Mouse (Mus musculus): Measurements from ENCODE around the gene Ppp1r14c.
"Not testable (repeated sequence)": the region's sequence is repeated elsewhere in the genome, so short reads cannot be mapped to it uniquely, and the experiment has no call there.

The Ppp1r14c gene

GRCm38 (mm10) chr10:3466135-3466626, 100.3 kb downstream of the Ppp1r14c start:
- DNase-seq (ENCODE audit: low spot score), result no peak

DNA sequence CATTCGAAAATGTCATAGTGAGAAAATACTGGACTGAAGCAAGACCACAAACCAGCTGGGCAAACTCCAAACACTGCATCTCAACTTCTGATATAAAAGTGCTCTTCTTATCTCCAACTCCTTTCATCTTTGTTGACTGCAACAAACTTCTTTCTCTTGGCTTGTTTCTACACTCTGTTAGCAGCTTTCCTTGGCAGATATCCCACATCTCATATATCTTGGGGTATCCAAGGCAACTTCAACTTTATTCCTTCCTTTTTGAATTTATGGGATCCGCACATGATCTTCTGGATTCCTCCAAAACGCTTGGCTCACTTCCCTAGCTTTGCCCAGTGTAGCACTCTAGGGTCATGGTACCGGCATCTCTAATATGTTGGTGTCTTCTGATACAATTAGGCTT, 102.7 kb downstream of the Ppp1r14c start:
- DNase-seq (ENCODE audit: low spot score), result no peak

GRCm38 (mm10) chr10:3476611-3477010, 110.8 kb downstream of the Ppp1r14c start:
- DNase-seq (ENCODE audit: low spot score), result no peak

DNA sequence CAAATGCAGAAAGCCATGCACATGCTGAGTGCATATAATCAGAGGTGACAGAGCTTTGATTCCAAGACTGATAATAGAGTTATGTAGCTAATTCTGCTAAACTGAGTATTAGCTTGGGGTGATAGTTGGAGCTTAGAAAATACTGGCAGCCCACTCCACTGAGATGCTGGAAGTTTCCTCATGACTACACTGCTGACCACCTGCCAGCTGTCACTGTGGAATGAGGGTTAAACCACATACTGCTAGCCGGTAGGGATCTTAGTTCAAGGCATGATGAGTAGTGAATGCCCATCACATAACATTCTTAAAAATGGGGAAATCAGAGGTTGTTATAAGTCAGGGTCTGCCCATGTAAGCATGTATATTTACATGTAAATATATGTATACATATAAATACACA, 113.9 kb downstream of the Ppp1r14c start:
- no peak for DNase-seq (ENCODE audit: low spot score)

- no peak for DNase-seq (ENCODE audit: low spot score)
Measured at GRCm38 (mm10) chr10:3490052-3490451, 124.2 kb downstream of the Ppp1r14c start.

GRCm38 (mm10) chr10:3496791-3497190, 130.9 kb downstream of the Ppp1r14c start:
- DNase-seq (ENCODE audit: low spot score), result no peak

- DNase-seq (ENCODE audit: low spot score), result not testable (repeated sequence)
Measured at GRCm38 (mm10) chr10:3500846-3501245, 135.0 kb downstream of the Ppp1r14c start.

- peak; percentile 51 for DNase-seq (ENCODE audit: low spot score)
Measured at GRCm38 (mm10) chr10:3507484-3508221, 141.8 kb downstream of the Ppp1r14c start.

DNA sequence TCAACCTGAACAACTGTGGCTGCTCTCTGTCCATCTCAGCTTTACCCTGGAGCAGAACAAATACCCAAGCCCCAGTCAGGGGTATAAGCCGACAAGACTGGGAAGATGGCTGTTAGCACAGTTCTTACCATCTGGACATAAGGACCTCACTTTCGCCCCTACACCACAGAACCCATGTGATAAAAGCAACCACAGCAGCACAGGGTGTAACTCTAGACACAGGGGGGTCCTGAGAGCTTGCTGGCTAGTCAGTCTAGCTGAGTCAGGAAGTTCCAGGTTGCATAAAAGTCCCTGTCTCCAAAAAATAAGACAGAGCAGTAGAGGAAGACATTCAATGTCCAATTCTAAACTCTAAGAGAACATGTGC, 142.3 kb downstream of the Ppp1r14c start:
- DNase-seq (ENCODE audit: low spot score), result no peak

GRCm38 (mm10) chr10:3508746-3509145, 142.9 kb downstream of the Ppp1r14c start:
- DNase-seq (ENCODE audit: low spot score), result no peak

DNA sequence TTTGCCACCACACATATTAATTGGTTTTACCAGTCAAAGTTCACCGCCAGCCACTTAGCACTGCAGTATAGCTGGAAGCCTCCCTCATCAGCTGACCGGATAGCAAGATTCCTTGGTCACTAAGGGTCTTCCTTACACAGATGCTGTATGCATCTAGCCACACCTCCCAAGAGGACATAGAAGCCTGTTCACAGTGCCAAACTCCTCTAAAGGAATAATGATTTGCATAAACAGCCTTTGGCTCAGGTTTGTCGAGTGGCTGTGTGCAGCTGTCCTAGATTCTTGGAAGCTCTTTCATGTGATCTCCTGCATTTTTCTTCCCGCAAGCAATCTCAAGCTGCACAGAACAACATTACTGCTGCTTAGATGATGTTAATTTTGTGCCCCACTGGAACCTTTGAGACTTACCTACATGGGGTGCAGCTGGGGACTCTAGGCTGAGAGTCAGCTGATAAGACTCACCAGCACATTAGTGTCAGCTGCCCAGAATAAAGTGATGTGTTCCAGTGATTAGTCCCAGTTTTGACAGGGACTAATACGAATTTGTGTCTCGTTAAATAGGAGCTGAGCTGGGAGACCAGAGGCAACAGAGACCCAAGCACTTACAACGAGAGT, 143.9 kb downstream of the Ppp1r14c start:
- DNase-seq (ENCODE audit: low spot score), result no peak

DNA sequence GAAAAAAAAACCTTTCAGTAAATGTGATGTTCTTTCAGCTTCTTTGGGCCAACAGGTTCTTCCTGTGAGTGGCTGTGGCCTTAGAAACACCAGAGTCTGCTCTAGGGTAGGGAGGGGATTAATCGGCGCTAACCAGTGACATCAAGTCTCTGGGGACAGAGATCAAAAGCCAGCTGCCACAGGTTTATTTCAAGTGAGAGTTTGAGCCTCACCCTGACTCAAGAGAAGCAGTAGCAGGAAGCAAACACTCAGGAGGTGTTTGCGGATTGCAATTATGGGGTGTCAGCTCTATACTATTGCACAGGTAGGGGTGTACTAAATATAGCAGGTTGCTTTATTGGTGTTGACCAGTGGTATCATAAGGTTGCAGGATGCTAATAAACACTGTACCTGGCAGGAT, 144.6 kb downstream of the Ppp1r14c start:
- DNase-seq (ENCODE audit: low spot score), result no peak

GRCm38 (mm10) chr10:3511401-3511800, 145.5 kb downstream of the Ppp1r14c start:
- no peak for DNase-seq (ENCODE audit: low spot score)

DNA sequence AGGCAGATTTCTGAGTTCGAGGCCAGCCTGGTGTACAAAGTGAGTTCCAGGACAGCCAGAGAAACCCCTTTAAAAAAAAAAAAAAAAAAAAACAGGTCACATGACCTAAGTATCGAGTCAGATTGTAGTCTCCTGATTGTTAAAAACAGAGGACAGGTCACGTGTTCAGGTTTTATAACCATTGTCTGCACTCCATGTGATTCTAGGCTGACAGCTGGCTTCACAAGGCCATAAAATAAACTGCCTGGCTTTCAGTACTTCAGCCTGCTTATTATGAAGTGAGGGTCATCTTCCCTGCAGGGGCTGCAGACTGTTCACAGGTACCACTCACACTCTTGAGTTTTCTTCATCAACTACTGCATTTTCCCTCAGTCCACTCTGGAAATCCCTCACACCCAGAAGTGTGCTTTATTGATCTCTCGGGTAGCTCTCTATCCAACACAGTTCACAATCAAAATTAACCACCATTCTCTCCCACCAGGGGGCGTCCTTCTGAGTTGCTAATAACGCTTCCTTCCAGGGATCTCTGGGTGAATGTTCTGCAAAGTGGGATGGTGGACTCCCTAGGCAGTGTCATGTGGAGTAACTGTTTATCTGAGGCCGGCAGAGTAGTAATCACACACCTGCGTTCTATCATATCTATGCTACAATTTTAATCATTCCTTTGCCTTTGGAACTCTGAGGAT, 146.9 kb downstream of the Ppp1r14c start:
- DNase-seq (ENCODE audit: low spot score), result no peak

- DNase-seq (ENCODE audit: low spot score), result no peak
Measured at GRCm38 (mm10) chr10:3513947-3514346, 148.1 kb downstream of the Ppp1r14c start.

All from urinary bladder, postnatal 25 days (tissue).